Mouse (Mus musculus) forebrain, embryonic 14.5 days (tissue): Measurements from ENCODE around the gene Zfp687. TPM values are rescaled to one million over a fixed set of nuclear protein-coding genes. Genes with fewer than 3 reads are reported as not detected.
"Not testable (repeated sequence)": the region's sequence is repeated elsewhere in the genome, so short reads cannot be mapped to it uniquely, and the experiment has no call there.

Experiments
- ATAC-seq: fragments of 200-750 bp; cut with Nextera tagmentation; 2 replicates; pipeline ENCODE4 v1.8.0; 2017; ENCODE audit warnings: mild to moderate bottlenecking, moderate library complexity
- DNase-seq: peaks from one replicate; pipeline ENCODE4 v3.0.0-alpha.2; 2015; ENCODE audit warnings: low spot score
- H3K27ac ChIP-seq: fragments of 300-500 bp; sonication (generic); 2 replicates; pipeline ENCODE4 v1.5.1; 2014; ENCODE audit warnings: low read depth, mild to moderate bottlenecking, control low read depth, low read length, moderate library complexity
- H3K27me3 ChIP-seq: fragments of 300-500 bp; sonication (generic); replicated peaks from 2 replicates; pipeline ENCODE4 v1.6.1; 2014; ENCODE audit warnings: low read length, control low read depth, mixed read lengths; ENCODE audit not compliant: control insufficient read depth, insufficient read depth
- H3K36me3 ChIP-seq: fragments of 300-500 bp; sonication (generic); 2 replicates; pipeline ENCODE4 v1.6.1; 2014; ENCODE audit warnings: low read length, control low read depth; ENCODE audit not compliant: control insufficient read depth, insufficient read depth
- H3K4me1 ChIP-seq: fragments of 300-500 bp; sonication (generic); 2 replicates; pipeline ENCODE4 v1.6.1; 2014; ENCODE audit warnings: antibody characterized with exemption, low read length, control low read depth; ENCODE audit not compliant: control insufficient read depth, insufficient read depth
- H3K4me2 ChIP-seq: fragments of 300-500 bp; sonication (generic); 2 replicates; pipeline ENCODE4 v1.6.1; 2014; ENCODE audit warnings: mild to moderate bottlenecking, control low read depth, low read length
- H3K4me3 ChIP-seq: fragments of 300-500 bp; sonication (generic); 2 replicates; pipeline ENCODE4 v1.5.1; 2014; ENCODE audit warnings: low read depth, low read length, control low read depth
- H3K9ac ChIP-seq: fragments of 300-500 bp; sonication (generic); 2 replicates; pipeline ENCODE4 v1.6.1; 2014; ENCODE audit warnings: mild to moderate bottlenecking, low read length, control low read depth, moderate library complexity
- H3K9me3 ChIP-seq: fragments of 300-500 bp; sonication (generic); replicated peaks from 2 replicates; pipeline ENCODE4 v1.6.1; 2016; ENCODE audit warnings: low read length, control low read depth, mixed read lengths; ENCODE audit not compliant: control insufficient read depth
- WGBS: fragments of 180-500 bp; shearing (Covaris S2); extraction: QIAGEN DNeasy Blood & Tissue Kit; methylation state at CpG from one replicate; pipeline ENCODE4 v1.1.7; 2014; 5-methylcytosine and 5-hydroxymethylcytosine counted together
- polyA plus RNA-seq: library from polyadenylated mRNA; unstranded; fragments of >200 nt; fragmentation: Nextera tagmentation; extraction: Ambion mirVana; gene quantifications from 2 replicates; pipeline ENCODE4 v1.2.1, GENCODE M21; 2014

The Zfp687 gene
- polyA plus RNA-seq, 1 experiment from 2014 or later: 16.4 TPM

- Histone ChIP-seq H3K27ac (no peak overlapping the region), H3K4me1 (peaks cover 2% of the 10 kb centered on the region; the same call in 1 of the 2 replicates), H3K9me3 (no peaks in the 10 kb centered on the region), H3K27me3 (no peaks in the 10 kb centered on the region), H3K4me3 (no peak overlapping the region), H3K9ac (no peak overlapping the region), H3K4me2 (no peak overlapping the region), H3K36me3 (no peaks in the 10 kb centered on the region)
- DNase-seq (no peak), ATAC-seq (no peak)
- 91% methylated on average over 11 of the region's 11 CpGs for WGBS
Measured at GRCm38 (mm10) chr3:95046462-95047057, 31.3 kb upstream of the Zfp687 start.

GRCm38 (mm10) chr3:95043251-95043650, 28.0 kb upstream of the Zfp687 start:
- 80% methylated on average over 6 of the region's 6 CpGs for WGBS
- H3K4me1 ChIP-seq: peaks cover 6% of the 10 kb centered on the region; the same call in 1 of the 2 replicates
- DNase-seq (no peak), ATAC-seq (no peak)
- H3K9ac ChIP-seq: no peak overlapping the region
- no peaks in the 10 kb centered on the region for H3K9me3 ChIP-seq
- no peak overlapping the region for H3K4me2 ChIP-seq
- no peak overlapping the region for H3K4me3 ChIP-seq
- H3K27ac ChIP-seq: no peak overlapping the region
- no peaks in the 10 kb centered on the region for H3K27me3 ChIP-seq
- H3K36me3 ChIP-seq: peaks cover 11% of the 10 kb centered on the region; the same call in 1 of the 2 replicates

- Histone ChIP-seq H3K4me2 (peak overlapping the region; percentile 40), H3K4me1 (peaks cover 6% of the 10 kb centered on the region; the same call in 1 of the 2 replicates), H3K4me3 (peak overlapping the region; percentile 72), H3K9ac (peak overlapping the region; percentile 9; the same call in 1 of the 2 replicates), H3K27ac (no peak overlapping the region), H3K27me3 (no peaks in the 10 kb centered on the region), H3K36me3 (peaks cover 12% of the 10 kb centered on the region; the same call in 1 of the 2 replicates), H3K9me3 (no peaks in the 10 kb centered on the region)
- ATAC-seq (peak; percentile 67), DNase-seq (no peak)
- WGBS: 35% methylated on average over 7 of the region's 7 CpGs
Measured at GRCm38 (mm10) chr3:95042838-95043229, 27.6 kb upstream of the Zfp687 start.

- Histone ChIP-seq H3K4me1 (peaks cover 6% of the 10 kb centered on the region; the same call in 1 of the 2 replicates), H3K4me2 (peak within 1 kb of the TSS; percentile 55), H3K9ac (peak within 1 kb of the TSS; percentile 80), H3K27ac (no peak within 1 kb of the TSS), H3K4me3 (peak within 1 kb of the TSS; percentile 72), H3K9me3 (no peaks in the 10 kb centered on the region), H3K27me3 (no peaks in the 10 kb centered on the region), H3K36me3 (peaks cover 14% of the 10 kb centered on the region; the same call in 1 of the 2 replicates)
- DNase-seq (peak; percentile 98), ATAC-seq (peak; percentile 100)
- under 1% methylated on average over 36 of the region's 36 CpGs for WGBS
Measured at GRCm38 (mm10) chr3:95042166-95042837, 27.1 kb upstream of the Zfp687 start, which contains the start of gene Psmd4. Gene Psmd4, minus strand, starts transcription at chr3:95042614.

GRCm38 (mm10) chr3:95041625-95042024, 26.4 kb upstream of the Zfp687 start:
- Histone ChIP-seq H3K4me1 (peaks cover 6% of the 10 kb centered on the region; the same call in 1 of the 2 replicates), H3K9me3 (no peaks in the 10 kb centered on the region), H3K9ac (peak overlapping the region; percentile 80), H3K36me3 (peaks cover 15% of the 10 kb centered on the region; the same call in 1 of the 2 replicates), H3K27ac (no peak overlapping the region), H3K4me2 (peak overlapping the region; percentile 55), H3K27me3 (no peaks in the 10 kb centered on the region), H3K4me3 (peak overlapping the region; percentile 72)
- WGBS: 19% methylated on average over 3 of the region's 3 CpGs
- DNase-seq (no peak), ATAC-seq (no peak)

- DNase-seq: no peak
- Histone ChIP-seq H3K27me3 (no peaks in the 10 kb centered on the region), H3K36me3 (peaks cover 52% of the 10 kb centered on the region), H3K4me1 (no peaks in the 10 kb centered on the region), H3K27ac (no peak overlapping the region), H3K4me3 (no peak overlapping the region), H3K9me3 (no peaks in the 10 kb centered on the region), H3K9ac (no peak overlapping the region), H3K4me2 (no peak overlapping the region)
- no peak for ATAC-seq
- 67% methylated on average over 3 of the region's 3 CpGs for WGBS
Measured at GRCm38 (mm10) chr3:95029953-95030352, 14.7 kb upstream of the Zfp687 start.

- 69% methylated on average over 3 of the region's 3 CpGs for WGBS
Measured at GRCm38 (mm10) chr3:95029291-95029827, 14.1 kb upstream of the Zfp687 start.

GRCm38 (mm10) chr3:95028603-95029002, 13.4 kb upstream of the Zfp687 start:
- H3K9ac ChIP-seq: no peak overlapping the region
- H3K9me3 ChIP-seq: no peaks in the 10 kb centered on the region
- no peak overlapping the region for H3K4me3 ChIP-seq
- H3K36me3 ChIP-seq: peaks cover 38% of the 10 kb centered on the region
- no peak overlapping the region for H3K27ac ChIP-seq
- H3K4me1 ChIP-seq: no peaks in the 10 kb centered on the region
- no peak overlapping the region for H3K4me2 ChIP-seq
- WGBS: 92% methylated on average over 3 of the region's 3 CpGs
- DNase-seq: no peak
- no peak for ATAC-seq
- H3K27me3 ChIP-seq: no peaks in the 10 kb centered on the region

More at GRCm38 (mm10) chr3:95029291-95029827, 14.1 kb upstream of the Zfp687 start:
- H3K4me1 ChIP-seq, DNase-seq, H3K4me3 ChIP-seq, H3K27me3 ChIP-seq, H3K4me2 ChIP-seq, H3K9ac ChIP-seq, H3K9me3 ChIP-seq, ATAC-seq, H3K27ac ChIP-seq: not testable (repeated sequence)
- peaks cover 46% of the 10 kb centered on the region for H3K36me3 ChIP-seq
